In genomic region chr16:79279006-79279405, GRCm38 (mm10) we compare ENCODE assay signal across 34 mouse cellular contexts.
"Had no signal": no experiment of that assay in that cellular context is flagged by ENCODE, and none has a peak within 500 bp of the region (broad histone marks: within the 10 kb centered on the region; RNA-seq: fewer than 3 reads in every experiment).

No protein-coding gene starts in this region.

- H3K4me1 ChIP-seq: heart, embryonic 10.5 days; heart, embryonic 12.5 days; heart, embryonic 13.5 days; heart, embryonic 15.5 days; hindbrain, embryonic 10.5 days; hindbrain, embryonic 12.5 days; hindbrain, embryonic 15.5 days; intestine, embryonic 15.5 days; kidney, embryonic 15.5 days had no signal

- DNase-seq: heart, postnatal 10 days; heart, postnatal 14 days; heart, postnatal 36 days; heart, postnatal 4 days; kidney, adult 11 months; kidney, adult 18-20 months; kidney, adult 2 months; kidney, adult 8-10 months; kidney, adult 9 months; kidney, postnatal 10 days; kidney, postnatal 14 days; kidney, postnatal 25 days; kidney, postnatal 36 days; kidney, postnatal 4 days; layer of hippocampus, adult 9-11 months; layer of hippocampus, postnatal 36 days had no signal

- H3K36me3 ChIP-seq: heart, embryonic 10.5 days; heart, embryonic 12.5 days; heart, embryonic 13.5 days; heart, embryonic 15.5 days; hindbrain, embryonic 10.5 days; hindbrain, embryonic 12.5 days; hindbrain, embryonic 15.5 days; intestine, embryonic 15.5 days; kidney, embryonic 15.5 days had no signal

- H3K27ac ChIP-seq: heart, embryonic 10.5 days; heart, embryonic 13.5 days; heart, embryonic 15.5 days; hindbrain, embryonic 10.5 days; hindbrain, embryonic 12.5 days; hindbrain, embryonic 14.5 days; hindbrain, embryonic 15.5 days; intestine, embryonic 15.5 days; kidney, embryonic 15.5 days; kidney, postnatal 0 days; layer of hippocampus, adult 2 months; left cerebral cortex, adult 2 months had no signal

- H3K4me2 ChIP-seq: heart, embryonic 11.5 days; heart, embryonic 12.5 days; heart, embryonic 13.5 days; heart, embryonic 15.5 days; hindbrain, embryonic 12.5 days; hindbrain, embryonic 14.5 days; hindbrain, embryonic 15.5 days; intestine, embryonic 15.5 days; kidney, embryonic 15.5 days had no signal

- H3K9ac ChIP-seq: heart, embryonic 12.5 days; heart, embryonic 13.5 days; heart, embryonic 15.5 days; hindbrain, embryonic 12.5 days; hindbrain, embryonic 14.5 days; hindbrain, embryonic 15.5 days; intestine, embryonic 15.5 days; kidney, embryonic 15.5 days had no signal

- H3K9me3 ChIP-seq: heart, embryonic 10.5 days; heart, embryonic 12.5 days; heart, embryonic 13.5 days; heart, embryonic 15.5 days; hindbrain, embryonic 10.5 days; hindbrain, embryonic 12.5 days; hindbrain, embryonic 15.5 days; intestine, embryonic 15.5 days; kidney, embryonic 15.5 days had no signal

- H3K27me3 ChIP-seq: heart, embryonic 12.5 days; heart, embryonic 13.5 days; heart, embryonic 15.5 days; hindbrain, embryonic 12.5 days; hindbrain, embryonic 15.5 days; intestine, embryonic 15.5 days; kidney, embryonic 15.5 days had no signal

- H3K4me3 ChIP-seq: heart, embryonic 10.5 days; heart, embryonic 12.5 days; heart, embryonic 13.5 days; heart, embryonic 15.5 days; hindbrain, embryonic 10.5 days; hindbrain, embryonic 12.5 days; hindbrain, embryonic 15.5 days; intestine, embryonic 15.5 days; kidney, embryonic 15.5 days; layer of hippocampus, adult 2 months; left cerebral cortex, adult 2 months had no signal

- ATAC-seq: hindbrain, embryonic 16.5 days; inflammation-experienced regulatory T-cells, adult 6 months; intestine, embryonic 15.5 days; intestine, embryonic 16.5 days; intestine, postnatal 0 days had no signal
